Mouse (Mus musculus) kidney, adult 2 months (tissue): Measurements from ENCODE around the gene Larp6.

Experiments
- CTCF ChIP-seq: fragments of 200-500 bp; conservative IDR thresholded peaks from 2 replicates; pipeline ENCODE4 v1.5.1; 2011; ENCODE audit warnings: low read depth, mild to moderate bottlenecking, control low read depth, low read length, moderate library complexity, mixed read lengths; ENCODE audit not compliant: insufficient read depth, insufficient read length
- POLR2A ChIP-seq: fragments of 200-500 bp; IDR thresholded peaks from one replicate; pipeline ENCODE4 v1.6.1; 2011; ENCODE audit warnings: low read depth, low read length, control low read depth

DNA sequence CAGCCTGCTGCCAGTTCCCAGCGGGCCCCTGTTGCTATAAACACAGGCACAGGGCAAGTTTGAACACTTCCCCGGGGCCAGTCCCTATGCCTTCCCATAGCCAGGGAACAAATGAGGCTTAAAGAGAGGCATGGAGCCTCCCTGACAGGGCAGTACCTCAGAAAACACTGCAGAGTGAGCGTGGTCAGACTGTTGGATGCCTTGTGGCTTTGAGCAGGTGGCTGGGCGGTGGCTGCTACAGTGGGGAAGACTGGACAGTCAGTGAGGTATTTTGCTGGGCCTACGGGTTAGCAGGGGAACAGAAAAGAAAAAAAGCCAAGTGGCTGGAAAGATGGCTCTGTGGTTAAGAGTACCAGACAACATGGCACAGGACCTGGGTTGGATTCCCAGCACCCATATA lies 38.3 kb downstream of the Larp6 start:
- TF ChIP-seq CTCF (no peak), POLR2A (no peak)
